Mouse (Mus musculus) hindbrain, embryonic 14.5 days (tissue): ENCODE results near the gene Olfr237-ps1. TPM values are rescaled to one million over a fixed set of nuclear protein-coding genes. Genes with fewer than 3 reads are reported as not detected.

Source experiments
- ATAC-seq: fragments of 200-750 bp; cut with Nextera tagmentation; 2 replicates; pipeline ENCODE4 v1.8.0; 2017; ENCODE audit warnings: moderate number of reproducible peaks, mild to moderate bottlenecking, moderate TSS enrichment, moderate library complexity; ENCODE audit not compliant: low FRiP score
- DNase-seq: peaks from one replicate; pipeline ENCODE4 v3.0.0-alpha.2; 2015; ENCODE audit warnings: low spot score
- H3K27ac ChIP-seq: fragments of 300-500 bp; sonication (generic); 2 replicates; pipeline ENCODE4 v1.5.1; 2014; ENCODE audit warnings: mild to moderate bottlenecking, moderate library complexity
- H3K27me3 ChIP-seq: fragments of 300-500 bp; sonication (generic); 2 replicates; pipeline ENCODE4 v1.6.1; 2014; ENCODE audit warnings: mild to moderate bottlenecking, low read length, mixed read lengths; ENCODE audit not compliant: control insufficient read depth, insufficient read depth
- H3K36me3 ChIP-seq: fragments of 300-500 bp; sonication (generic); replicated peaks from 2 replicates; pipeline ENCODE4 v1.6.1; 2014; ENCODE audit not compliant: control insufficient read depth, insufficient read depth
- H3K4me1 ChIP-seq: fragments of 300-500 bp; sonication (generic); replicated peaks from 2 replicates; pipeline ENCODE4 v1.6.1; 2014; ENCODE audit warnings: antibody characterized with exemption, low read length, mixed read lengths; ENCODE audit not compliant: control insufficient read depth, insufficient read depth
- H3K4me2 ChIP-seq: fragments of 300-500 bp; sonication (generic); replicated peaks from 2 replicates; pipeline ENCODE4 v1.6.1; 2014; ENCODE audit warnings: mild to moderate bottlenecking, moderate library complexity
- H3K4me3 ChIP-seq: fragments of 300-500 bp; sonication (generic); replicated peaks from 2 replicates; pipeline ENCODE4 v1.5.1; 2014; ENCODE audit warnings: mild to moderate bottlenecking, low read length
- H3K9ac ChIP-seq: fragments of 300-500 bp; sonication (generic); 2 replicates; pipeline ENCODE4 v1.6.1; 2014
- H3K9me3 ChIP-seq: fragments of 300-500 bp; sonication (generic); 2 replicates; pipeline ENCODE4 v1.6.1; 2016; ENCODE audit warnings: low read length; ENCODE audit not compliant: control insufficient read depth
- WGBS: fragments of 180-500 bp; shearing (Covaris S2); extraction: QIAGEN DNeasy Blood & Tissue Kit; methylation state at CpG from one replicate; pipeline ENCODE4 v1.1.7; 2014; 5-methylcytosine and 5-hydroxymethylcytosine counted together
- polyA plus RNA-seq: library from polyadenylated mRNA; unstranded; fragments of >200 nt; fragmentation: Nextera tagmentation; extraction: Ambion mirVana; gene quantifications from 2 replicates; pipeline ENCODE4 v1.2.1, GENCODE M21; 2014

Olfr237-ps1 gene
- polyA plus RNA-seq, 1 experiment from 2014 or later: not detected

- no peak within 1 kb of the TSS for H3K4me3 ChIP-seq
- H3K36me3 ChIP-seq: no peaks in the 10 kb centered on the region
- no peaks in the 10 kb centered on the region for H3K27me3 ChIP-seq
- no peak within 1 kb of the TSS for H3K27ac ChIP-seq
- no peak for ATAC-seq
- H3K4me1 ChIP-seq: no peaks in the 10 kb centered on the region
- no peak for DNase-seq
- no peak within 1 kb of the TSS for H3K9ac ChIP-seq
- no peak within 1 kb of the TSS for H3K4me2 ChIP-seq
- no peaks in the 10 kb centered on the region for H3K9me3 ChIP-seq
Measured at GRCm38 (mm10) chr6:43196781-43197180, 50.4 kb downstream of the Olfr237-ps1 start, which contains the start of gene Olfr435. Gene Olfr435 (plus strand): TSS chr6:43197146.

- DNase-seq: no peak
- Histone ChIP-seq H3K36me3 (no peaks in the 10 kb centered on the region), H3K27me3 (no peaks in the 10 kb centered on the region), H3K4me2 (no peak overlapping the region), H3K4me3 (no peak overlapping the region), H3K27ac (no peak overlapping the region), H3K9ac (no peak overlapping the region), H3K9me3 (no peaks in the 10 kb centered on the region), H3K4me1 (no peaks in the 10 kb centered on the region)
- 83% methylated on average over 3 of the region's 3 CpGs for WGBS
- ATAC-seq: no peak
Measured at GRCm38 (mm10) chr6:43198094-43198493, 51.7 kb downstream of the Olfr237-ps1 start.

DNA sequence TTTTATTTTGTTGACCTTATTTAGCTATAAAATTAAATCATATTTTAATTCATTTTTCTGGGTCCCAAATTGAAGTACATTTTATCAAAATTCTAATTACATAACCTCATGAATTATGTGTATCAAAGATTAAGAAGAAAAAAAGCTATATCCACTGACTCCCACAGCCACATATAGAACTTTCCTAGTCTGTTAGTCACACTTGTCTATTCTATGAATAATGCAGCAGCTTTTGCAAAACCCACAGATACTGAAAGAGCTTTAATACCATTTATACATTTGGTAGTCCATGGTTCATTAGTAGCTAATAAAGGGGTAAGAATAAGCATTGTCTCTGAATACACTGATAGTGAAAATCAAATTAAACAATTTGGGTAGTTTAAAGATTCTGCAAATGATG is 56.4 kb downstream of the Olfr237-ps1 start:
- Histone ChIP-seq H3K9ac (no peak overlapping the region), H3K9me3 (no peaks in the 10 kb centered on the region), H3K27ac (no peak overlapping the region), H3K36me3 (no peaks in the 10 kb centered on the region), H3K4me1 (no peaks in the 10 kb centered on the region), H3K4me2 (no peak overlapping the region), H3K27me3 (no peaks in the 10 kb centered on the region), H3K4me3 (no peak overlapping the region)
- no peak for ATAC-seq
- no peak for DNase-seq

GRCm38 (mm10) chr6:43205355-43205754 is 59.0 kb downstream of the Olfr237-ps1 start:
- 26% methylated on average over 2 of the region's 2 CpGs for WGBS
- DNase-seq: no peak

More at GRCm38 (mm10) chr6:43205355-43205754, 59.0 kb downstream of the Olfr237-ps1 start:
- Histone ChIP-seq H3K27ac (no peak overlapping the region), H3K9me3 (no peaks in the 10 kb centered on the region), H3K36me3 (no peaks in the 10 kb centered on the region), H3K4me2 (no peak overlapping the region), H3K4me3 (no peak overlapping the region), H3K9ac (no peak overlapping the region), H3K4me1 (no peaks in the 10 kb centered on the region), H3K27me3 (no peaks in the 10 kb centered on the region)
- no peak for ATAC-seq

Other genes with a start within 250 kb of the Olfr237-ps1 start
- gene Olfr447, start 237.7 kb upstream of the Olfr237-ps1 start, polyA plus RNA-seq: not detected in 2 replicates
- not detected in 2 replicates for gene Olfr446, start 225.2 kb upstream of the Olfr237-ps1 start, polyA plus RNA-seq
- not detected in 2 replicates for gene Olfr444, start 197.5 kb upstream of the Olfr237-ps1 start, polyA plus RNA-seq
- gene Olfr441, start 40.2 kb upstream of the Olfr237-ps1 start, polyA plus RNA-seq: not detected in 2 replicates
- not detected in 2 replicates for gene Olfr437, start 16.7 kb downstream of the Olfr237-ps1 start, polyA plus RNA-seq
- gene Olfr13, start 25.6 kb downstream of the Olfr237-ps1 start, polyA plus RNA-seq: not detected in 2 replicates
- not detected in 2 replicates for gene Olfr435, start 50.6 kb downstream of the Olfr237-ps1 start, polyA plus RNA-seq
- not detected in 2 replicates for gene Olfr434, start 66.5 kb downstream of the Olfr237-ps1 start, polyA plus RNA-seq
- gene Olfr47, start 85.0 kb downstream of the Olfr237-ps1 start, polyA plus RNA-seq: not detected in 2 replicates
- 2.0 and 2.6 TPM in 2 replicates for gene Arhgef5, start 119.0 kb downstream of the Olfr237-ps1 start, polyA plus RNA-seq
- not detected in 2 replicates for gene Nobox, start 163.0 kb downstream of the Olfr237-ps1 start, polyA plus RNA-seq